Mouse (Mus musculus): ENCODE measurements around the gene Slc30a1.

Gene Slc30a1

GRCm38 (mm10) chr1:191945341-191945740 is 38.8 kb downstream of the Slc30a1 start:
- no peak for DNase-seq (ENCODE audit: extremely low spot score)

GRCm38 (mm10) chr1:191945756-191946155 is 39.2 kb downstream of the Slc30a1 start:
- DNase-seq (ENCODE audit: extremely low spot score), result no peak

- no peak for DNase-seq (ENCODE audit: extremely low spot score)
Observed at GRCm38 (mm10) chr1:191946261-191946660, 39.7 kb downstream of the Slc30a1 start.

GRCm38 (mm10) chr1:191946835-191947234 is 40.3 kb downstream of the Slc30a1 start:
- DNase-seq (ENCODE audit: extremely low spot score), result no peak

- DNase-seq (ENCODE audit: extremely low spot score), result no peak
Observed at GRCm38 (mm10) chr1:191947796-191948195, 41.2 kb downstream of the Slc30a1 start.

- DNase-seq (ENCODE audit: extremely low spot score), result no peak
Observed at GRCm38 (mm10) chr1:191948600-191948999, 42.0 kb downstream of the Slc30a1 start.

- no peak for DNase-seq (ENCODE audit: extremely low spot score)
Observed at GRCm38 (mm10) chr1:191950611-191951010, 44.0 kb downstream of the Slc30a1 start.

GRCm38 (mm10) chr1:191952733-191953335 is 46.3 kb downstream of the Slc30a1 start:
- DNase-seq (ENCODE audit: extremely low spot score), result no peak

GRCm38 (mm10) chr1:191955101-191955500 is 48.5 kb downstream of the Slc30a1 start:
- no peak for DNase-seq (ENCODE audit: extremely low spot score)

- DNase-seq (ENCODE audit: extremely low spot score), result no peak
Observed at GRCm38 (mm10) chr1:191956261-191956660, 49.7 kb downstream of the Slc30a1 start.

- DNase-seq (ENCODE audit: extremely low spot score), result no peak
Observed at GRCm38 (mm10) chr1:191956871-191957270, 50.3 kb downstream of the Slc30a1 start.

- DNase-seq (ENCODE audit: extremely low spot score), result no peak
Observed at GRCm38 (mm10) chr1:191957321-191957720, 50.8 kb downstream of the Slc30a1 start.

- DNase-seq (ENCODE audit: extremely low spot score), result no peak
Observed at GRCm38 (mm10) chr1:191960946-191961345, 54.4 kb downstream of the Slc30a1 start.
